Mouse (Mus musculus): ENCODE data around the gene Sgsm3. TPM values are rescaled to one million over a fixed set of nuclear protein-coding genes. Genes with fewer than 3 reads are reported as not detected.

Gene Sgsm3
- polyA plus RNA-seq, 1 experiment from 2014 or later: 31.1 TPM

DNA sequence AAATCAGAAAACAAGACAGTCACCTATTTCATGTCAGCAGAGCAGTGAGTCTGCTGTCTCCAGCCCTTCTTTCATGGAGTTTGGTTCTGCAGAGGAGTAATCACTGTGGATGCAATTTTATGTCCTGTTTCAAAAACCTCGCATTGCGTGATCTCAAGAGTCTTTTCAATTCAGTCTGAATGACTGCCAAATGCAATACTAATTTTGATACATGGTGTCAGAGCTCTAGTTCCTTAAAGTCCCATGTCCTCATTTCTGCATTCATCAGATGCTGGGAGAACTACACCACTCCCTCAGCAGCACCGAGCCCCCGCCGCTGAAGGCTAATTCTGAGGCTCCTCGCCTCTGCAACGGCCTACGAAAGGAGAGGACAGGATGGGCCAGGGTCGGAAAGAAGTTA is 46.3 kb downstream of the Sgsm3 start:
- DNase-seq (ENCODE audit: low spot score) (no peak), ATAC-seq (replicated peaks; ENCODE audit: low FRiP score) (no peak)
- Histone ChIP-seq H3K27ac (ENCODE audit: low read depth, low read length) (no peak overlapping the region), H3K9me3 (ENCODE audit: control insufficient read depth, low read length) (no peaks in the 10 kb centered on the region), H3K4me2 (ENCODE audit: low read depth, low read length, severe bottlenecking) (no peak overlapping the region), H3K4me3 (ENCODE audit: low read depth, low read length) (no peak overlapping the region), H3K27me3 (ENCODE audit: control insufficient read depth, insufficient read depth, low read length) (no peaks in the 10 kb centered on the region), H3K4me1 (replicated peaks; ENCODE audit: control insufficient read depth, insufficient read depth, low read length) (no peaks in the 10 kb centered on the region), H3K36me3 (ENCODE audit: control insufficient read depth, insufficient read depth, low read length) (no peaks in the 10 kb centered on the region), H3K9ac (ENCODE audit: low read length) (no peak overlapping the region)
- WGBS: 93% methylated on average over 9 of the region's 9 CpGs

DNA sequence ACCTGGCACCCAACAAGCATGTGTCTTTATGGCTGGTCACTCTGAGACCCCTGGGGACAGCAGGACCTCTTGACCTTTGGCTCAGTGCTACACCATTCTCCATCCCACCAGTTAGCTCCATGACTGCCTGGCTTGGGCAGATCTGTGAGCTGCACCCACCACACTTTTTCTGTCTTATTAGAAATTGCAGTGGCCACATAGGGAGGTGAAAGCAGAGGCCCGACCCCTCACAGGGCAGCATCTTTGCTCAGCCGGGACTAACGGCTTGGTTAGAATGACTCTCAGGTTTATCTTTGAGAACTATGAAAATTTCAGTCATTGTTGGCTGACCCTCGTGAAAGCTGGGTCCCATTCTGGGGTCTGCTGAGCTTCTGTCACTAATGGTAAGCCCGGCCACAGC is 49.3 kb downstream of the Sgsm3 start:
- no peak for ATAC-seq (replicated peaks; ENCODE audit: low FRiP score)
- WGBS: 84% methylated on average over 5 of the region's 5 CpGs

DNA sequence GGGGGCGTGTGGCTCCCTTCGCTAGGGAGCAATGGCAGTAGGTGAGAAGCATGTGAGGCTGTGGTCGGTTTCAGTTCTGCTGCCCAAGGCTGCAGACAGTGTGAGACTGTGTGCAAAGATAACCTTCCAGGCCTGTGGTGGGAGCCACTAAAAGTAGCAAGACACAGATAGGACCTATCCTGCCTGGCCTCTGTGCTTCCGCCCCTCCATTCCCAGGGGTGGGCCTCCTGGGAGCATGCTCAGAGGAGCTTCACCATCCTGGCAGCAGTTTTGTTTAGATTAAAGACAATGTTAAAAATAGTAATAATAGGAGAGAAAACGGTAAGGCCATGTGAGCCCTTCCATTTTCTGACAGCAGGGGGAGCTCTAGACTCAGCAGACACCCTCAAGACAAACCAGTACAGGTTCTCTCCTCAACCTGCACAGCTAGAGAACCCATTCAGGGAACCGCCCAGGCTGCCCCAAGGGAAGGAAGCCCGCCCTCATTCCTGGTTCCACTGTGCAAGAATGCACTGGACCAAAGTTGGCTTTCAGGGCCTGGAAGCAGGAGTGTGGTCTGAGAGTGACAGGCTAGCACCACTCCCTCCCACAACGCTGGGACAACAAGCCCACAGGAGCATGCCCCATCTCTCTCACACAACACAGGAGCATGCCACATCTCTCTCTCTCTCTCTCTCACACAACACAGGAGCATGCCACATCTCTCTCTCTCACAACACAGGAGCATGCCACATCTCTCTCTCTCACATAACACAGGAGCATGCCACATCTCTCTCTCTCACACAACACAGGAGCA is 50.0 kb downstream of the Sgsm3 start:
- Histone ChIP-seq H3K36me3 (ENCODE audit: control insufficient read depth, insufficient read depth, low read length) (no peaks in the 10 kb centered on the region), H3K9ac (ENCODE audit: low read length) (no peak overlapping the region), H3K4me3 (ENCODE audit: low read depth, low read length) (no peak overlapping the region), H3K9me3 (ENCODE audit: control insufficient read depth, low read length) (no peaks in the 10 kb centered on the region), H3K4me1 (replicated peaks; ENCODE audit: control insufficient read depth, insufficient read depth, low read length) (no peaks in the 10 kb centered on the region), H3K4me2 (ENCODE audit: low read depth, low read length, severe bottlenecking) (no peak overlapping the region), H3K27me3 (ENCODE audit: control insufficient read depth, insufficient read depth, low read length) (no peaks in the 10 kb centered on the region), H3K27ac (ENCODE audit: low read depth, low read length) (no peak overlapping the region)
- WGBS: 48% methylated on average over 8 of the region's 8 CpGs
- DNase-seq (ENCODE audit: low spot score) (peak; percentile 86), ATAC-seq (replicated peaks; ENCODE audit: low FRiP score) (no peak)

More for the DNA sequence above, 49.3 kb downstream of the Sgsm3 start:
- no peak overlapping the region for H3K27ac ChIP-seq (ENCODE audit: low read depth, low read length)
- no peaks in the 10 kb centered on the region for H3K36me3 ChIP-seq (ENCODE audit: control insufficient read depth, insufficient read depth, low read length)
- no peak overlapping the region for H3K4me3 ChIP-seq (ENCODE audit: low read depth, low read length)
- H3K27me3 ChIP-seq (ENCODE audit: control insufficient read depth, insufficient read depth, low read length): no peaks in the 10 kb centered on the region
- H3K9me3 ChIP-seq (ENCODE audit: control insufficient read depth, low read length): no peaks in the 10 kb centered on the region
- H3K9ac ChIP-seq (ENCODE audit: low read length): no peak overlapping the region
- no peak overlapping the region for H3K4me2 ChIP-seq (ENCODE audit: low read depth, low read length, severe bottlenecking)
- H3K4me1 ChIP-seq (replicated peaks; ENCODE audit: control insufficient read depth, insufficient read depth, low read length): no peaks in the 10 kb centered on the region
- no peak for DNase-seq (ENCODE audit: low spot score)

DNA sequence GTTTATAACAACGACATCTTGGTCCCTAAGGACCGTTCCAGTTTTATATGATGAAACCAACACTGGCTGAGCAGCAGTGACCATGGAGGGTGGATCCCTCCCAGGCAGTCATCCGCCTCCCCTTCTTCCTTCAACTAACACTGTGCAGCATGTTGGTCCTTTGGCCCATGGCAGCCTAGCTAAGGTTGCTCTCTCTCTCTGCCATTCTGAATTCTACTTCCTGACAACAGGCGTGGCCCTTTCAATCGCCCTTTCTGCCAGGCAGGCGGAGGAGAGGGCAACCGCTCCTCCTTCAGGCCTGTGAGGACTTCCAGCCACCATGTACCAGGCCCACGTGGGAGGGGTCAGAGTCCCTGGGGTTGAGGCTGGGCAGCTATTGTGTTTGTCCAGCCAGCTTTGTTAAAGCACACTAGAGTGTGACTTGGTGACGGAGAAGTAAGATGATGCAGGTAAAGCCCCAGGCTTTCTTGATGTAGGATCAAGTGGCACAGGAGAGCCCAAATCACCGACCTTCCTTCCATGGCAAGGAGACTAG is 53.4 kb downstream of the Sgsm3 start:
- ATAC-seq (replicated peaks; ENCODE audit: low FRiP score): no peak
- H3K36me3 ChIP-seq (ENCODE audit: control insufficient read depth, insufficient read depth, low read length): no peaks in the 10 kb centered on the region
- no peaks in the 10 kb centered on the region for H3K4me1 ChIP-seq (replicated peaks; ENCODE audit: control insufficient read depth, insufficient read depth, low read length)
- DNase-seq (ENCODE audit: low spot score): no peak
- H3K27ac ChIP-seq (ENCODE audit: low read depth, low read length): no peak overlapping the region
- no peaks in the 10 kb centered on the region for H3K27me3 ChIP-seq (ENCODE audit: control insufficient read depth, insufficient read depth, low read length)
- WGBS: 60% methylated on average over 10 of the region's 10 CpGs
- H3K4me3 ChIP-seq (ENCODE audit: low read depth, low read length): no peak overlapping the region
- no peak overlapping the region for H3K4me2 ChIP-seq (ENCODE audit: low read depth, low read length, severe bottlenecking)
- H3K9me3 ChIP-seq (ENCODE audit: control insufficient read depth, low read length): no peaks in the 10 kb centered on the region
- H3K9ac ChIP-seq (ENCODE audit: low read length): no peak overlapping the region

DNA sequence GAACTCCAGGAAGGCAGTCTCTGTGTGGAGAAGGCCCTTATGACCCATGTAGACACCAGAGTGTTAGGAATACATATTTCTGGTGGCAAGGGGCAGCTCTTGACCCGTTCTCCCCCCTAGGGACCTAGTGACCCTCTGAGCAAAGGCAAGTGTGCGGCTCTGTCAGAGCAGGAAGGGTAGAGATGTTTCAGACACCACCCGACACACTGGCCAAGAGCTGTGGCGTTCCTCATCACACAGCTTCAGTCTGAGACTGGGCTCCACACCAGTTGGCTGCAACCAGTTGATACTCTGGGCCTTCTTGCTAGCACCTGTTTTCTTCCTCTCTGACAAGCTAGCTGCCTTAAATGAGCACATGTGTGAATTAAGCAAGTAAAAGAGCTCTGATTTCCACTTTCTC is 54.0 kb downstream of the Sgsm3 start:
- DNase-seq (ENCODE audit: low spot score) (no peak), ATAC-seq (replicated peaks; ENCODE audit: low FRiP score) (no peak)
- Histone ChIP-seq H3K27me3 (ENCODE audit: control insufficient read depth, insufficient read depth, low read length) (no peaks in the 10 kb centered on the region), H3K27ac (ENCODE audit: low read depth, low read length) (no peak overlapping the region), H3K36me3 (ENCODE audit: control insufficient read depth, insufficient read depth, low read length) (no peaks in the 10 kb centered on the region), H3K4me2 (ENCODE audit: low read depth, low read length, severe bottlenecking) (no peak overlapping the region), H3K9me3 (ENCODE audit: control insufficient read depth, low read length) (no peaks in the 10 kb centered on the region), H3K4me3 (ENCODE audit: low read depth, low read length) (no peak overlapping the region), H3K9ac (ENCODE audit: low read length) (no peak overlapping the region), H3K4me1 (replicated peaks; ENCODE audit: control insufficient read depth, insufficient read depth, low read length) (no peaks in the 10 kb centered on the region)
- 87% methylated on average over 4 of the region's 4 CpGs for WGBS

DNA sequence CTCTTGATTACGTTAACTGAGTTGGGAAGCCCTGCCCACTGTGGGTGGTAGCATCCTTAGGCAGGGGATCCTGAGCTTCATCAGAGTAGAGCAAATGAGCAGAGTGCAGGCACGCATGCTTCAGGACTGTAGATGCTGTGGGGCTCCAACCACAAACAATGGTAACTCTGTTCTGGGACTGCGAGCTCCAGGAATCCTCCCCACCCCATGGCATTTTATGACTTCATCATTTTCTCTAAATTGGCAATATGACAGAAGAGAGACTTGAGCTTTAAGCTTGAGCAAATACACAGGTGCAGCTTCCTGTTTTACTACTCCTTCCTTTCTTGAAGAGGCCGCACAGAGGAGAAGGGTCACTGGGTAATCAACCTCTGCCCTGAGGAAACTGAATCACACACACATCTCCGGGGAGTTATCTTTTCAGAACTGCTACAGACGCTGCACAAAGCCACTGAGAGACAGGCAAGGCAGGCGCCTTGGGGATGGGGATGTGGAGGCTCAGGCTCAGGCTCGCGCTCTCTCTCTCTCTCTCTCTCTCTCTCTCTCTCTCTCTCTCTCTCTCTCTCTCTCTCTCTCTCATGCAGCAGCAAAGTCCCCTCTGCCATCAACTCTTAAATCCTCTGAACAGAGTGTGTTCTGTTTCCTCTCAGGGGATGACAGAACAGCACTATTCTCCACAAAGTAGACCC is 55.5 kb downstream of the Sgsm3 start:
- H3K27ac ChIP-seq (ENCODE audit: low read depth, low read length): no peak overlapping the region

DNA sequence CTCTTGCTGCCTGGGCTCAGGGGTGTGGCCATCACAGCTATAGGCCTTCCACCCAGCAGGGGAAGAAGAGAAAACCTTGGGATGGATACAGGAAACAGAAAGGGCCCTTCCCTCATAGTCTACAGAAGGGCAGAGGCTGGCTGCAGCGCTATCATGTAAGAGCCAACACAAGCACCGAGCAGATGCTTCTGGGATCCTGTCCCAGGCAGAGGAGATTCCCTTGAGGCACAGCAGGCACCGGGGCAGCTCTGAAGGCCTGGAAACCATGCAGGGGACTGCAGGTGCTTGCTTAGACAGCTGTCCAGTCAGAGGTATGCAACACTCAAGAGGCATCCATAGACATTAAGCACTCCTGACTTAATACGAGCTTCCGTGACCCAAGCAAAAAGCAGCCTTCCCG is 56.6 kb downstream of the Sgsm3 start:
- Histone ChIP-seq H3K36me3 (ENCODE audit: control insufficient read depth, insufficient read depth, low read length) (no peaks in the 10 kb centered on the region), H3K4me3 (ENCODE audit: low read depth, low read length) (no peak overlapping the region), H3K9me3 (ENCODE audit: control insufficient read depth, low read length) (no peaks in the 10 kb centered on the region), H3K4me2 (ENCODE audit: low read depth, low read length, severe bottlenecking) (no peak overlapping the region), H3K27me3 (ENCODE audit: control insufficient read depth, insufficient read depth, low read length) (no peaks in the 10 kb centered on the region), H3K27ac (ENCODE audit: low read depth, low read length) (no peak overlapping the region), H3K4me1 (replicated peaks; ENCODE audit: control insufficient read depth, insufficient read depth, low read length) (no peaks in the 10 kb centered on the region), H3K9ac (ENCODE audit: low read length) (no peak overlapping the region)
- no peak for ATAC-seq (replicated peaks; ENCODE audit: low FRiP score)
- WGBS: 87% methylated on average over 6 of the region's 6 CpGs
- DNase-seq (ENCODE audit: low spot score): no peak

More for the DNA sequence above, 55.5 kb downstream of the Sgsm3 start:
- no peak overlapping the region for H3K9ac ChIP-seq (ENCODE audit: low read length)
- no peaks in the 10 kb centered on the region for H3K9me3 ChIP-seq (ENCODE audit: control insufficient read depth, low read length)
- H3K4me2 ChIP-seq (ENCODE audit: low read depth, low read length, severe bottlenecking): no peak overlapping the region
- H3K4me3 ChIP-seq (ENCODE audit: low read depth, low read length): no peak overlapping the region
- DNase-seq (ENCODE audit: low spot score) (no peak), ATAC-seq (replicated peaks; ENCODE audit: low FRiP score) (no peak)
- H3K4me1 ChIP-seq (replicated peaks; ENCODE audit: control insufficient read depth, insufficient read depth, low read length): no peaks in the 10 kb centered on the region
- no peaks in the 10 kb centered on the region for H3K27me3 ChIP-seq (ENCODE audit: control insufficient read depth, insufficient read depth, low read length)
- WGBS: 65% methylated on average over 9 of the region's 9 CpGs
- H3K36me3 ChIP-seq (ENCODE audit: control insufficient read depth, insufficient read depth, low read length): no peaks in the 10 kb centered on the region

DNA sequence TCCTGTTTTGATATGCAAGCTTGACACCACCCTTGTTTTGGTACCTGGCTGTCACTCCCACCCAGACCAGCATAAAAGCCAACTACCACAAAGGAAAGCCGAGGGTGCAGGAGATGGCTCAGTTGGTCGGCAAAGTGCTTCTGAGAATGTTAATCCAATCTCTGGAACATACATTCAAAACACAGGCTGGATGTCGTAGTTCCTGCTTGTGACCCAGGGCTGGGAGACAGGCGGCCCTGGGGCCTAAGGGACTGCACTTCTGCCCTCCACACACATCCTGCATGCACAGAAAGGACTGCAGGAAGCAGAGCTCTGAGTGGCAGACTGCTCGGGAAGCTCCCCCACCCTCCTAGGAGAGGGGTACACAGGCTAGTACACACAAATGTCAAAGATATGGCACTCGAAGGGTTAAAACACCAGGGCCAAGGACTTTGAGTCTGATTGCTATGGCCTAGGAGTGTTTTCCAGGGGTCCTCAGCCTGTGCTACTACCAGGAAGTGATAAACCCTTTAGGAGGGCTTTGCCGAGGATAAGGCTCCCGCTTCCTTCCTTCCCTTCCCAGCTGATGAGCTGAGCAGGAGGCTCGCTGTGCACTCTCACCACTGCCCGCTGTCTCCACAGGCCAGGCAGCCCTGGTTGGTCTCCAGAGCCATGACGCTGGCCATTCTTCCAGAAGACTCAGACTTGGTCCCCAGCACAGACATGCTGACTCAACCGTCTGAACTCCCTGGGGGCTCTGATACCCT is 58.0 kb downstream of the Sgsm3 start:
- Histone ChIP-seq H3K9ac (ENCODE audit: low read length) (no peak overlapping the region), H3K27ac (ENCODE audit: low read depth, low read length) (no peak overlapping the region), H3K36me3 (ENCODE audit: control insufficient read depth, insufficient read depth, low read length) (no peaks in the 10 kb centered on the region), H3K4me1 (replicated peaks; ENCODE audit: control insufficient read depth, insufficient read depth, low read length) (no peaks in the 10 kb centered on the region), H3K4me2 (ENCODE audit: low read depth, low read length, severe bottlenecking) (no peak overlapping the region), H3K27me3 (ENCODE audit: control insufficient read depth, insufficient read depth, low read length) (no peaks in the 10 kb centered on the region), H3K9me3 (ENCODE audit: control insufficient read depth, low read length) (no peaks in the 10 kb centered on the region), H3K4me3 (ENCODE audit: low read depth, low read length) (no peak overlapping the region)
- 75% methylated on average over 12 of the region's 12 CpGs for WGBS
- no peak for DNase-seq (ENCODE audit: low spot score)
- no peak for ATAC-seq (replicated peaks; ENCODE audit: low FRiP score)
